Mouse (Mus musculus) ovary, adult 2 months (tissue): ENCODE results near the gene Lrp5. TPM values are rescaled to one million over a fixed set of nuclear protein-coding genes. Genes with fewer than 3 reads are reported as not detected.

Experiments used
- polyA plus RNA-seq: library from polyadenylated mRNA; depleted of rRNA; stranded (reverse); fragments of >200 nt; gene quantifications from 2 replicates; pipeline ENCODE4 v1.2.3, GENCODE M21; 2012; rRNA removed

The Lrp5 gene
- 58.3 and 71.5 TPM in 2 replicates for polyA plus RNA-seq

GRCm38 (mm10) chr19:3686215-3686894, at the start of gene Lrp5:
Lrp5 (minus strand) TSS chr19:3686564.

DNA sequence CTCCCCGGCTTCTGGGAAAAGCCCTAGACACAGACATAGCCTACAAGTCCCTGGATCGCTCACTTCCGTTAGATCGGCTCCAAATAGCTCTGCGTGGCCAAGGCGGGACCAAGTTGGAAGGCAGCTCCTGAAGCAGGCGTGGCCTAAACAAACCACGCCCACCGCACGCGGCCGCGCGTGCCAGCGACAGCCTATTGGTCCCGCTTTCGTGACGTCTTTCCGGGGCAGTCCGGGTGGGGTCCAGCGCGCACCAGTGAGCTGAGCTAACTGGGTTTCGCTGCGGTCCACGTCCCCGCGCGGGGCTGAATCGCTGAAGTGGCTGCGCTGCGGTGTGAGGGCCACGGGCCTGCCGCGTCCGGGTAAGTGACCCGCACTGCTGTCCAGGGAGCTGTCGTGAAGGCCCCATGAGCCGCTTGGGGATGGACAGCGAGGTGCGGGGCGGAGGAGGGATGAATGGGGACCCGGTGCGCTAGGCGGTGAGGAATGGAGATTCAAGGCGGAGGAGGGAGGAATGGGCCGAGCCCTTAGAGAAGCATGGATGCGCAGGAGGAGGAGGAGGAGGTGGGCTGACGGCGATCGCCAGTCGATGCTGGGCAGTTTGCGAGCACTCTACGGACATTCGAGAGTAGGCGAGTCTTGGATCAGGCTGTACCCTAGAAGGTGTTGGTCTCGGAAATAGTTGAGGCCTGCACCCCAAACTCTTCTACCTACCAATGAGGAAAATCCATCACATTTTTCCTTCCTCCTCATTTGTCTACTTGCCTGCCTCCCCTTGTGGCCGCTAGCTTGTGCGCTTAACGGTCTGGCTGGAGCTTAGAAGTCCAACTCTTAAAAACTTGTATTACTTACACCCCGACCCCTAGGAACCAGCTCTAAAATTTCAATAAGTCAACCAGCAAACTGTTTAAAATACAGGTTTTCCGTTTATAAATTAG, 22.0 kb upstream of the Lrp5 start, which contains the start of gene 1810055G02Rik:
TSS of gene 1810055G02Rik (plus strand) at position 216 of the 935 bp plus-strand sequence.

GRCm38 (mm10) chr19:3575632-3576384, 110.6 kb downstream of the Lrp5 start, which contains the start of gene Ppp6r3:
Ppp6r3 (minus strand) TSS chr19:3575749.

Other genes starting within 250 kb of the Lrp5 start
- 66.7 and 71.9 TPM in 2 replicates for gene Ppp6r3, start 110.8 kb downstream of the Lrp5 start, polyA plus RNA-seq
- 109 and 131 TPM in 2 replicates for gene 1810055G02Rik, start 21.7 kb upstream of the Lrp5 start, polyA plus RNA-seq
- gene Kmt5b, start 80.9 kb upstream of the Lrp5 start, polyA plus RNA-seq: 14.5 and 17.9 TPM in 2 replicates
- 104 and 134 TPM in 2 replicates for gene Chka, start 165.2 kb upstream of the Lrp5 start, polyA plus RNA-seq
- gene Tcirg1, start 220.6 kb upstream of the Lrp5 start, polyA plus RNA-seq: 201 and 237 TPM in 2 replicates
- gene Ndufs8, start 226.2 kb upstream of the Lrp5 start, polyA plus RNA-seq: 383 and 425 TPM in 2 replicates
- 48.6 and 65.2 TPM in 2 replicates for gene Aldh3b1, start 243.2 kb upstream of the Lrp5 start, polyA plus RNA-seq
- 181 and 196 TPM in 2 replicates for gene Unc93b1, start 248.6 kb upstream of the Lrp5 start, polyA plus RNA-seq